ENCODE assay signal across 17 mouse cellular contexts in genomic region chr9:30186261-30186660, GRCm38 (mm10).
"Had no signal": no experiment of that assay in that cellular context is flagged by ENCODE, and none has a peak within 500 bp of the region (broad histone marks: within the 10 kb centered on the region; RNA-seq: fewer than 3 reads in every experiment).

No protein-coding gene starts in this region.

- DNase-seq: lung, adult 18-20 months; lung, embryonic 14.5 days; lung, postnatal 10 days; lung, postnatal 4 days; right cerebral cortex, adult 18-20 months; right cerebral cortex, postnatal 25 days; right cerebral cortex, postnatal 4 days; spleen, adult 18-20 months; thymus, adult 18-20 months; thymus, postnatal 14 days; thymus, postnatal 36 days had no signal

- H3K36me3 ChIP-seq: midbrain, embryonic 10.5 days; midbrain, embryonic 12.5 days; neural tube, embryonic 13.5 days; neural tube, embryonic 15.5 days had no signal

- H3K9me3 ChIP-seq: midbrain, embryonic 10.5 days; midbrain, embryonic 12.5 days; neural tube, embryonic 13.5 days; neural tube, embryonic 15.5 days had no signal

- H3K4me3 ChIP-seq: midbrain, embryonic 10.5 days; midbrain, embryonic 12.5 days; myocyte; neural tube, embryonic 13.5 days; neural tube, embryonic 15.5 days had no signal

- H3K9ac ChIP-seq: liver, embryonic 14.5 days; lung, embryonic 14.5 days; midbrain, embryonic 12.5 days; neural tube, embryonic 13.5 days; neural tube, embryonic 15.5 days had no signal

- H3K4me2 ChIP-seq: lung, embryonic 14.5 days; midbrain, embryonic 12.5 days; neural tube, embryonic 13.5 days; neural tube, embryonic 15.5 days had no signal

- H3K27ac ChIP-seq: liver, embryonic 14.5 days; midbrain, embryonic 10.5 days; midbrain, embryonic 12.5 days; neural tube, embryonic 13.5 days; neural tube, embryonic 15.5 days had no signal

- H3K27me3 ChIP-seq: midbrain, embryonic 12.5 days; neural tube, embryonic 13.5 days; neural tube, embryonic 15.5 days had no signal
